Mouse (Mus musculus): ENCODE results near the gene Ift140. TPM values are rescaled to one million over a fixed set of nuclear protein-coding genes. Genes with fewer than 3 reads are reported as not detected.
"Not testable (repeated sequence)": the region's sequence is repeated elsewhere in the genome, so short reads cannot be mapped to it uniquely, and the experiment has no call there.

The Ift140 gene
- polyA plus RNA-seq, 1 experiment from 2014 or later, result 25.8 TPM

GRCm38 (mm10) chr17:25117263-25117662, 101.4 kb downstream of the Ift140 start:
- Histone ChIP-seq H3K4me3 (ENCODE audit: low read depth, low read length) (no peak overlapping the region), H3K27me3 (ENCODE audit: control insufficient read depth, insufficient read depth, low read length) (0 out of 2 replicates have a peak, but pooled peaks cover 3% of the 10 kb centered on the region), H3K4me1 (ENCODE audit: control insufficient read depth, insufficient read depth, low read length) (peaks cover 6% of the 10 kb centered on the region; the same call in 1 of the 2 replicates), H3K9ac (ENCODE audit: low read length) (no peak overlapping the region), H3K27ac (ENCODE audit: low read depth, low read length) (no peak overlapping the region), H3K4me2 (ENCODE audit: low read depth) (no peak overlapping the region), H3K36me3 (ENCODE audit: control insufficient read depth, insufficient read depth, low read length) (no peaks in the 10 kb centered on the region), H3K9me3 (ENCODE audit: control insufficient read depth, low read length) (no peaks in the 10 kb centered on the region)
- no peak for ATAC-seq (ENCODE audit: insufficient read depth, low FRiP score, low TSS enrichment)
- WGBS, result 36% methylated on average over 4 of the region's 4 CpGs
- DNase-seq (ENCODE audit: low spot score), result no peak

- H3K36me3 ChIP-seq (ENCODE audit: control insufficient read depth, insufficient read depth, low read length), result no peaks in the 10 kb centered on the region
- ATAC-seq (ENCODE audit: insufficient read depth, low FRiP score, low TSS enrichment) (no peak), DNase-seq (ENCODE audit: low spot score) (no peak)
- H3K9ac ChIP-seq (ENCODE audit: low read length), result no peak within 1 kb of the TSS
- H3K9me3 ChIP-seq (ENCODE audit: control insufficient read depth, low read length), result no peaks in the 10 kb centered on the region
- 53% methylated on average over 3 of the region's 3 CpGs for WGBS
- H3K4me3 ChIP-seq (ENCODE audit: low read depth, low read length), result no peak within 1 kb of the TSS
- H3K4me1 ChIP-seq (ENCODE audit: control insufficient read depth, insufficient read depth, low read length), result no peaks in the 10 kb centered on the region
- H3K4me2 ChIP-seq (ENCODE audit: low read depth), result no peak within 1 kb of the TSS
- H3K27ac ChIP-seq (ENCODE audit: low read depth, low read length), result no peak within 1 kb of the TSS
- 0 out of 2 replicates have a peak, but pooled peaks cover 4% of the 10 kb centered on the region for H3K27me3 ChIP-seq (ENCODE audit: control insufficient read depth, insufficient read depth, low read length)
Observed at GRCm38 (mm10) chr17:25120406-25120805, 104.5 kb downstream of the Ift140 start, which contains the start of gene Ptx4. Ptx4 (plus strand) TSS chr17:25120760.

- no peak for ATAC-seq (ENCODE audit: insufficient read depth, low FRiP score, low TSS enrichment)
- no peak for DNase-seq (ENCODE audit: low spot score)
- Histone ChIP-seq H3K36me3 (ENCODE audit: control insufficient read depth, insufficient read depth, low read length) (no peaks in the 10 kb centered on the region), H3K4me1 (ENCODE audit: control insufficient read depth, insufficient read depth, low read length) (no peaks in the 10 kb centered on the region), H3K4me2 (ENCODE audit: low read depth) (no peak overlapping the region), H3K27me3 (ENCODE audit: control insufficient read depth, insufficient read depth, low read length) (0 out of 2 replicates have a peak, but pooled peaks cover 2% of the 10 kb centered on the region), H3K27ac (ENCODE audit: low read depth, low read length) (no peak overlapping the region), H3K4me3 (ENCODE audit: low read depth, low read length) (no peak overlapping the region), H3K9ac (ENCODE audit: low read length) (no peak overlapping the region), H3K9me3 (ENCODE audit: control insufficient read depth, low read length) (no peaks in the 10 kb centered on the region)
- 29% methylated on average over 7 of the region's 7 CpGs for WGBS
Observed at GRCm38 (mm10) chr17:25123979-25124378, 108.1 kb downstream of the Ift140 start.

GRCm38 (mm10) chr17:25125442-25126060, 109.7 kb downstream of the Ift140 start:
- not testable (repeated sequence) for H3K4me3 ChIP-seq (ENCODE audit: low read depth, low read length); H3K4me2 ChIP-seq (ENCODE audit: low read depth); H3K36me3 ChIP-seq (ENCODE audit: control insufficient read depth, insufficient read depth, low read length); H3K4me1 ChIP-seq (ENCODE audit: control insufficient read depth, insufficient read depth, low read length); H3K27ac ChIP-seq (ENCODE audit: low read depth, low read length); H3K27me3 ChIP-seq (ENCODE audit: control insufficient read depth, insufficient read depth, low read length); ATAC-seq (ENCODE audit: insufficient read depth, low FRiP score, low TSS enrichment); H3K9ac ChIP-seq (ENCODE audit: low read length); H3K9me3 ChIP-seq (ENCODE audit: control insufficient read depth, low read length); DNase-seq (ENCODE audit: low spot score)
- WGBS, result 71% methylated on average over 3 of the region's 3 CpGs

GRCm38 (mm10) chr17:25127079-25127478, 111.2 kb downstream of the Ift140 start:
- 0 out of 2 replicates have a peak, but pooled peaks cover 2% of the 10 kb centered on the region for H3K27me3 ChIP-seq (ENCODE audit: control insufficient read depth, insufficient read depth, low read length)
- ATAC-seq (ENCODE audit: insufficient read depth, low FRiP score, low TSS enrichment), result no peak
- no peaks in the 10 kb centered on the region for H3K4me1 ChIP-seq (ENCODE audit: control insufficient read depth, insufficient read depth, low read length)

GRCm38 (mm10) chr17:25127681-25128080, 111.8 kb downstream of the Ift140 start:
- WGBS, result 78% methylated on average over 9 of the region's 9 CpGs
- Histone ChIP-seq H3K27me3 (ENCODE audit: control insufficient read depth, insufficient read depth, low read length) (0 out of 2 replicates have a peak, but pooled peaks cover 2% of the 10 kb centered on the region), H3K4me3 (ENCODE audit: low read depth, low read length) (no peak overlapping the region), H3K27ac (ENCODE audit: low read depth, low read length) (no peak overlapping the region), H3K4me1 (ENCODE audit: control insufficient read depth, insufficient read depth, low read length) (no peaks in the 10 kb centered on the region), H3K9ac (ENCODE audit: low read length) (no peak overlapping the region), H3K9me3 (ENCODE audit: control insufficient read depth, low read length) (no peaks in the 10 kb centered on the region), H3K4me2 (ENCODE audit: low read depth) (no peak overlapping the region), H3K36me3 (ENCODE audit: control insufficient read depth, insufficient read depth, low read length) (no peaks in the 10 kb centered on the region)
- DNase-seq (ENCODE audit: low spot score) (no peak), ATAC-seq (ENCODE audit: insufficient read depth, low FRiP score, low TSS enrichment) (no peak)

More at GRCm38 (mm10) chr17:25127079-25127478, 111.2 kb downstream of the Ift140 start:
- H3K9ac ChIP-seq (ENCODE audit: low read length), result no peak overlapping the region
- no peak overlapping the region for H3K4me3 ChIP-seq (ENCODE audit: low read depth, low read length)
- WGBS, result 65% methylated on average over 8 of the region's 8 CpGs
- no peak for DNase-seq (ENCODE audit: low spot score)
- H3K27ac ChIP-seq (ENCODE audit: low read depth, low read length), result no peak overlapping the region
- no peaks in the 10 kb centered on the region for H3K36me3 ChIP-seq (ENCODE audit: control insufficient read depth, insufficient read depth, low read length)
- H3K4me2 ChIP-seq (ENCODE audit: low read depth), result no peak overlapping the region
- H3K9me3 ChIP-seq (ENCODE audit: control insufficient read depth, low read length), result no peaks in the 10 kb centered on the region

GRCm38 (mm10) chr17:25130060-25130459, 114.2 kb downstream of the Ift140 start:
- H3K36me3 ChIP-seq (ENCODE audit: control insufficient read depth, insufficient read depth, low read length), result no peaks in the 10 kb centered on the region
- no peak for DNase-seq (ENCODE audit: low spot score)
- H3K9me3 ChIP-seq (ENCODE audit: control insufficient read depth, low read length), result no peaks in the 10 kb centered on the region
- no peak for ATAC-seq (ENCODE audit: insufficient read depth, low FRiP score, low TSS enrichment)
- WGBS, result 95% methylated on average over 1 of the region's 1 CpGs
- H3K4me1 ChIP-seq (ENCODE audit: control insufficient read depth, insufficient read depth, low read length), result peaks cover 7% of the 10 kb centered on the region
- no peak overlapping the region for H3K4me3 ChIP-seq (ENCODE audit: low read depth, low read length)
- H3K27me3 ChIP-seq (ENCODE audit: control insufficient read depth, insufficient read depth, low read length), result no peaks in the 10 kb centered on the region
- no peak overlapping the region for H3K4me2 ChIP-seq (ENCODE audit: low read depth)
- H3K9ac ChIP-seq (ENCODE audit: low read length), result no peak overlapping the region
- H3K27ac ChIP-seq (ENCODE audit: low read depth, low read length), result no peak overlapping the region

GRCm38 (mm10) chr17:25133275-25133698, 117.4 kb downstream of the Ift140 start, which contains the start of gene Clcn7:
Clcn7 (plus strand) TSS chr17:25133391.
- H3K4me2 ChIP-seq (ENCODE audit: low read depth), result peak within 1 kb of the TSS; percentile 75
- ATAC-seq (ENCODE audit: insufficient read depth, low FRiP score, low TSS enrichment) (peak; percentile 90), DNase-seq (ENCODE audit: low spot score) (peak; percentile 91)
- no peaks in the 10 kb centered on the region for H3K27me3 ChIP-seq (ENCODE audit: control insufficient read depth, insufficient read depth, low read length)
- H3K4me1 ChIP-seq (ENCODE audit: control insufficient read depth, insufficient read depth, low read length), result peaks cover 7% of the 10 kb centered on the region
- H3K9ac ChIP-seq (ENCODE audit: low read length), result peak within 1 kb of the TSS; percentile 82
- no peaks in the 10 kb centered on the region for H3K9me3 ChIP-seq (ENCODE audit: control insufficient read depth, low read length)
- no peaks in the 10 kb centered on the region for H3K36me3 ChIP-seq (ENCODE audit: control insufficient read depth, insufficient read depth, low read length)
- under 1% methylated on average over 35 of the region's 40 CpGs for WGBS
- peak within 1 kb of the TSS; percentile 83 for H3K4me3 ChIP-seq (ENCODE audit: low read depth, low read length)
- no peak within 1 kb of the TSS for H3K27ac ChIP-seq (ENCODE audit: low read depth, low read length)

GRCm38 (mm10) chr17:25135622-25136021, 119.7 kb downstream of the Ift140 start:
- 91% methylated on average over 6 of the region's 6 CpGs for WGBS
- peaks cover 7% of the 10 kb centered on the region for H3K4me1 ChIP-seq (ENCODE audit: control insufficient read depth, insufficient read depth, low read length)
- H3K27ac ChIP-seq (ENCODE audit: low read depth, low read length), result no peak overlapping the region
- no peaks in the 10 kb centered on the region for H3K9me3 ChIP-seq (ENCODE audit: control insufficient read depth, low read length)
- H3K4me2 ChIP-seq (ENCODE audit: low read depth), result no peak overlapping the region
- H3K4me3 ChIP-seq (ENCODE audit: low read depth, low read length), result no peak overlapping the region
- H3K27me3 ChIP-seq (ENCODE audit: control insufficient read depth, insufficient read depth, low read length), result no peaks in the 10 kb centered on the region
- DNase-seq (ENCODE audit: low spot score) (no peak), ATAC-seq (ENCODE audit: insufficient read depth, low FRiP score, low TSS enrichment) (no peak)
- no peak overlapping the region for H3K9ac ChIP-seq (ENCODE audit: low read length)
- H3K36me3 ChIP-seq (ENCODE audit: control insufficient read depth, insufficient read depth, low read length), result no peaks in the 10 kb centered on the region

Measured in neural tube, embryonic 11.5 days (tissue).